Mouse (Mus musculus) myocyte (in vitro differentiated cells): ENCODE results near the gene Abcc12.

Experiments used
- MAX ChIP-seq: IDR thresholded peaks from one replicate; pipeline ENCODE4 v1.6.1; 2011; ENCODE audit warnings: low read depth, mild to moderate bottlenecking, control low read depth
- POLR2A ChIP-seq: IDR thresholded peaks from one replicate; pipeline ENCODE4 v1.6.1; 2011; ENCODE audit warnings: low read depth, mild to moderate bottlenecking, control low read depth, moderate library complexity; ENCODE audit not compliant: insufficient read length

- TF ChIP-seq MAX: no peak
- TF ChIP-seq POLR2A: no peak
Observed at GRCm38 (mm10) chr8:86588338-86588737, 7.9 kb upstream of the Abcc12 start.
